Mouse (Mus musculus): ENCODE measurements around the gene Med4. TPM values are rescaled to one million over a fixed set of nuclear protein-coding genes. Genes with fewer than 3 reads are reported as not detected.

The Med4 gene
- polyA plus RNA-seq, 1 experiment from 2014 or later, result 47.5 TPM

DNA sequence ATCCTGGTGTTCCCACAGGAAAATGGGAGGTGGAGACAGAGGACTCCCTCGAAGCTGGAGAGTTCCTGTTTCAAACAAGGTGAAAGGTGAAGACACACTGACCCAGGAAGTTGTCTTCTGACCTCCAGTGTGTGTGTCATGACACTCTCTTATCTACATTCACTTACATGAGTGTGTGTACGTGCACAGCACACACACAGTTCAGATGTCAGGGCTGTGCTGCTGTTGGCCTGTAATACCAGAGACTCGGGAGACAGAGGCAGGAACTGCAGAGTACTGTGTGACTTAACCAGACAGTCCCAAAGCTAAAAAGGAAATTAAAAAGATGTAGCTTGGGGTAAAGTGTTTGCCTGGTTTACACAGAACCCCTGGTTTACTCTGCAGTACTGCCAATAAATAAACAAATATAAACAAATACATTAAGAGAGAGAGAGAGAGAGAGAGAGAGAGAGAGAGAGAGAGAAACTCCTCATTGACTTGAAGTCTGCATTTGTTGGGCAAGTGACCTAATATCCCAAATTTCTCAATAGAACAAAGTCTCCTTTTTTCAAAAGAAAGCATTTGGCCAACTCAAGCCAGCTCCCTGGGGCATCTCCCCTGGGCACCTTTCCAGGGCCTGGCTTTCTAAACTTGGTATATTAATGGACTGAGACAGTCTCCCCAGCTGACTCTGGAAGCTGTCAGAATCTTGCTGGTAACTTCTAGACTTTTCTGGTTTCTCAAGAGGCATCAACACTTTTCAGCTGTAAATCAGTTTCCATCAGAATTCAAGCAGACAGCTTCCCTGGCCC lies 36.0 kb upstream of the Med4 start:
- Histone ChIP-seq H3K36me3 (ENCODE audit: control insufficient read depth, insufficient read depth, low read length) (no peaks in the 10 kb centered on the region), H3K4me1 (ENCODE audit: control insufficient read depth in 2 of 2, insufficient read depth in 2 of 2, low read length in 2 of 2) (peaks cover 9 to 10% of the 10 kb centered on the region in 2 experiments), H3K4me3 (ENCODE audit: control insufficient read depth in 1 of 2, insufficient read depth in 1 of 2, low read depth in 1 of 2, low read length in 2 of 2) (no peak overlapping the region), H3K9ac (ENCODE audit: low read length) (no peak overlapping the region), H3K27me3 (ENCODE audit: control insufficient read depth, insufficient read depth, low read length) (no peaks in the 10 kb centered on the region), H3K27ac (replicated peaks in 1 of 2; ENCODE audit: control insufficient read depth in 1 of 2, insufficient read depth in 1 of 2, low read depth in 2 of 2, low read length in 2 of 2) (peak overlapping the region; percentile 34 to 57; a peak in 2 of 4 replicates), H3K4me2 (ENCODE audit: low read length) (no peak overlapping the region), H3K9me3 (ENCODE audit: control insufficient read depth, low read length) (no peaks in the 10 kb centered on the region)
- 34% methylated on average over 3 of the region's 3 CpGs for WGBS
- no peak for ATAC-seq (ENCODE audit: insufficient number of reproducible peaks, insufficient read depth, low FRiP score, low read depth)

- Histone ChIP-seq H3K4me1 (ENCODE audit: control insufficient read depth in 2 of 2, insufficient read depth in 2 of 2, low read length in 2 of 2) (peaks cover 9 to 10% of the 10 kb centered on the region in 2 experiments), H3K9me3 (ENCODE audit: control insufficient read depth, low read length) (no peaks in the 10 kb centered on the region), H3K27me3 (ENCODE audit: control insufficient read depth, insufficient read depth, low read length) (no peaks in the 10 kb centered on the region), H3K27ac (replicated peaks in 1 of 2; ENCODE audit: control insufficient read depth in 1 of 2, insufficient read depth in 1 of 2, low read depth in 2 of 2, low read length in 2 of 2) (peak overlapping the region; percentile 7 to 57; a peak in 1 of 4 replicates), H3K9ac (ENCODE audit: low read length) (no peak overlapping the region), H3K36me3 (ENCODE audit: control insufficient read depth, insufficient read depth, low read length) (no peaks in the 10 kb centered on the region), H3K4me2 (ENCODE audit: low read length) (peak overlapping the region; percentile 34; the same call in 1 of the 2 replicates), H3K4me3 (ENCODE audit: control insufficient read depth in 1 of 2, insufficient read depth in 1 of 2, low read depth in 1 of 2, low read length in 2 of 2) (no peak overlapping the region)
- 11% methylated on average over 7 of the region's 7 CpGs for WGBS
- ATAC-seq (ENCODE audit: insufficient number of reproducible peaks, insufficient read depth, low FRiP score, low read depth), result no peak
Measured at GRCm38 (mm10) chr14:73474636-73475093, 35.2 kb upstream of the Med4 start.

DNA sequence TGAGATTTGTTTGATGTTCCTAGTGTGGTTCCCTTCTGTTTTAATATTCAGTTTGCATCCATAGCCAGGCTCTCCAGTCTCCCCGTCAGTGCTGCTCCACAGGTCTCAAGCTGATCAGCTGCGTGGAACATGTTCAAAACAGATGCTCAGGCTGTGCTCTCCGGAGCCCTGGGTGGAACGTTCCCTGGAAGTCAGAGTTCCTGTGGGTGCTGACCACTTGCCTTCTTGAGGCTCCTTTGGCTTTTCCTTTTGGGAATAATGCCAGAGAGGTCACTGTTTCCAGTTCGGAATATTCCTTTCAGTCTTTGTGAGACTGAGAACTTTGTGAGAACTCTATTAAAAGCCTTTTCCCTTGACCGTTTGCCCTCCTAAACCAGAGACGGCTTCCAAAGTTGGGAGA lies 34.3 kb upstream of the Med4 start:
- Histone ChIP-seq H3K36me3 (ENCODE audit: control insufficient read depth, insufficient read depth, low read length) (no peaks in the 10 kb centered on the region), H3K9me3 (ENCODE audit: control insufficient read depth, low read length) (no peaks in the 10 kb centered on the region), H3K4me3 (ENCODE audit: control insufficient read depth in 1 of 2, insufficient read depth in 1 of 2, low read depth in 1 of 2, low read length in 2 of 2) (no peak overlapping the region), H3K4me1 (ENCODE audit: control insufficient read depth in 2 of 2, insufficient read depth in 2 of 2, low read length in 2 of 2) (peaks cover 9 to 10% of the 10 kb centered on the region in 2 experiments), H3K4me2 (ENCODE audit: low read length) (no peak overlapping the region), H3K9ac (ENCODE audit: low read length) (no peak overlapping the region), H3K27ac (replicated peaks in 1 of 2; ENCODE audit: control insufficient read depth in 1 of 2, insufficient read depth in 1 of 2, low read depth in 2 of 2, low read length in 2 of 2) (no peak overlapping the region; a peak in 1 of 4 replicates), H3K27me3 (ENCODE audit: control insufficient read depth, insufficient read depth, low read length) (no peaks in the 10 kb centered on the region)
- 57% methylated on average over 7 of the region's 7 CpGs for WGBS
- ATAC-seq (ENCODE audit: insufficient number of reproducible peaks, insufficient read depth, low FRiP score, low read depth), result no peak; the same call in 1 of the 2 replicates

DNA sequence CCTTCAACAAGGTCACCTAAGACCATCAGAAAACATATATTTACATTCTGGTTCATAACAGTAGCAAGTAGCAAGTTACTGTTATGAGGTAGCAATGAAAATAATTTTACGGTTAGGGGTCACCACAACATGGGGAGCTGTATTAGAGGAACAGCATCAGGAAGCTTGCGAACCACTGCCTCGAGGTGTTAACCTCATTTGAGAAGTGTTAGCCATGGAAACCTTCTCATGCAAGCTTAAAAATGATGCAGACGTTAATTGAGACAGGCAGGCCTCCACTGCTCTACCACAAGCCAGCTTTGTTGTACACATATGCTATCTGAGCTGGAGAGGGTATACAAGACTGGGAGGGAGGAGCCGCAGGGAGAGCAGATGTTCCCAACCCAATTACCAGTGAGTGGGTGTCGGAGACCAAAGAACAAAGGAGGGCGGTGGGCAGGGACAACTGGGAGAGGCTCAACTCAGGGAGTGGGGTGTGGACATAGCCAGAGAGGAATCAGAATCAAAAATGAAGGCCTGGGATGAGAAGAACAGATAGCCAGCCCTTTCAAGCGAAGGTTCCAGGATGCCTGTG lies 33.4 kb upstream of the Med4 start:
- H3K36me3 ChIP-seq (ENCODE audit: control insufficient read depth, insufficient read depth, low read length), result no peaks in the 10 kb centered on the region
- no peak overlapping the region for H3K27ac ChIP-seq (replicated peaks in 1 of 2; ENCODE audit: control insufficient read depth in 1 of 2, insufficient read depth in 1 of 2, low read depth in 2 of 2, low read length in 2 of 2)
- no peak for ATAC-seq (ENCODE audit: insufficient number of reproducible peaks, insufficient read depth, low FRiP score, low read depth)
- 81% methylated on average over 8 of the region's 8 CpGs for WGBS
- no peak overlapping the region for H3K4me3 ChIP-seq (ENCODE audit: control insufficient read depth in 1 of 2, insufficient read depth in 1 of 2, low read depth in 1 of 2, low read length in 2 of 2)
- H3K4me2 ChIP-seq (ENCODE audit: low read length), result no peak overlapping the region
- H3K4me1 ChIP-seq (ENCODE audit: control insufficient read depth in 2 of 2, insufficient read depth in 2 of 2, low read length in 2 of 2), result peaks cover 9 to 10% of the 10 kb centered on the region in 2 experiments
- H3K27me3 ChIP-seq (ENCODE audit: control insufficient read depth, insufficient read depth, low read length), result no peaks in the 10 kb centered on the region
- no peak overlapping the region for H3K9ac ChIP-seq (ENCODE audit: low read length)
- no peaks in the 10 kb centered on the region for H3K9me3 ChIP-seq (ENCODE audit: control insufficient read depth, low read length)

- Histone ChIP-seq H3K36me3 (ENCODE audit: control insufficient read depth, insufficient read depth, low read length) (no peaks in the 10 kb centered on the region), H3K9ac (ENCODE audit: low read length) (no peak overlapping the region), H3K4me2 (ENCODE audit: low read length) (no peak overlapping the region), H3K4me3 (ENCODE audit: control insufficient read depth in 1 of 2, insufficient read depth in 1 of 2, low read depth in 1 of 2, low read length in 2 of 2) (no peak overlapping the region), H3K4me1 (ENCODE audit: control insufficient read depth in 2 of 2, insufficient read depth in 2 of 2, low read length in 2 of 2) (peaks cover 9 to 13% of the 10 kb centered on the region in 2 experiments), H3K27ac (replicated peaks in 1 of 2; ENCODE audit: control insufficient read depth in 1 of 2, insufficient read depth in 1 of 2, low read depth in 2 of 2, low read length in 2 of 2) (no peak overlapping the region), H3K27me3 (ENCODE audit: control insufficient read depth, insufficient read depth, low read length) (no peaks in the 10 kb centered on the region), H3K9me3 (ENCODE audit: control insufficient read depth, low read length) (no peaks in the 10 kb centered on the region)
- 93% methylated on average over 10 of the region's 10 CpGs for whole genome bisulfite sequencing
- ATAC-seq (ENCODE audit: insufficient number of reproducible peaks, insufficient read depth, low FRiP score, low read depth), result no peak
Measured at GRCm38 (mm10) chr14:73477077-73477476, 32.7 kb upstream of the Med4 start.

- Histone ChIP-seq H3K36me3 (ENCODE audit: control insufficient read depth, insufficient read depth, low read length) (no peaks in the 10 kb centered on the region), H3K4me3 (ENCODE audit: control insufficient read depth in 1 of 2, insufficient read depth in 1 of 2, low read depth in 1 of 2, low read length in 2 of 2) (no peak overlapping the region), H3K27me3 (ENCODE audit: control insufficient read depth, insufficient read depth, low read length) (no peaks in the 10 kb centered on the region), H3K27ac (replicated peaks in 1 of 2; ENCODE audit: control insufficient read depth in 1 of 2, insufficient read depth in 1 of 2, low read depth in 2 of 2, low read length in 2 of 2) (no peak overlapping the region), H3K4me2 (ENCODE audit: low read length) (no peak overlapping the region), H3K9ac (ENCODE audit: low read length) (no peak overlapping the region), H3K4me1 (ENCODE audit: control insufficient read depth in 2 of 2, insufficient read depth in 2 of 2, low read length in 2 of 2) (peaks cover 9 to 13% of the 10 kb centered on the region in 2 experiments), H3K9me3 (ENCODE audit: control insufficient read depth, low read length) (no peaks in the 10 kb centered on the region)
- whole genome bisulfite sequencing, result 82% methylated on average over 3 of the region's 3 CpGs
- ATAC-seq (ENCODE audit: insufficient number of reproducible peaks, insufficient read depth, low FRiP score, low read depth), result no peak
Measured at GRCm38 (mm10) chr14:73478321-73478720, 31.5 kb upstream of the Med4 start.

- H3K27ac ChIP-seq (replicated peaks in 1 of 2; ENCODE audit: control insufficient read depth in 1 of 2, insufficient read depth in 1 of 2, low read depth in 2 of 2, low read length in 2 of 2), result no peak overlapping the region
- peaks cover 3 to 8% of the 10 kb centered on the region in 2 experiments; a peak in 3 of 4 replicates for H3K4me1 ChIP-seq (ENCODE audit: control insufficient read depth in 2 of 2, insufficient read depth in 2 of 2, low read length in 2 of 2)
- no peak overlapping the region for H3K9ac ChIP-seq (ENCODE audit: low read length)
- no peaks in the 10 kb centered on the region for H3K36me3 ChIP-seq (ENCODE audit: control insufficient read depth, insufficient read depth, low read length)
- ATAC-seq (ENCODE audit: insufficient number of reproducible peaks, insufficient read depth, low FRiP score, low read depth), result no peak
- 60% methylated on average over 1 of the region's 1 CpGs for WGBS
- H3K9me3 ChIP-seq (ENCODE audit: control insufficient read depth, low read length), result no peaks in the 10 kb centered on the region
- no peak overlapping the region for H3K4me2 ChIP-seq (ENCODE audit: low read length)
- no peak overlapping the region for H3K4me3 ChIP-seq (ENCODE audit: control insufficient read depth in 1 of 2, insufficient read depth in 1 of 2, low read depth in 1 of 2, low read length in 2 of 2)
- H3K27me3 ChIP-seq (ENCODE audit: control insufficient read depth, insufficient read depth, low read length), result no peaks in the 10 kb centered on the region
Measured at GRCm38 (mm10) chr14:73479771-73480170, 30.1 kb upstream of the Med4 start.

All from heart, embryonic 14.5 days (tissue).